Mouse (Mus musculus) midbrain, postnatal 0 days (tissue): ENCODE results near the gene Exoc4. TPM values are rescaled to one million over a fixed set of nuclear protein-coding genes. Genes with fewer than 3 reads are reported as not detected.

Source experiments
- ATAC-seq: fragments of 200-750 bp; cut with Nextera tagmentation; 2 replicates; pipeline ENCODE4 v1.8.0; 2017; ENCODE audit warnings: moderate number of reproducible peaks, mild to moderate bottlenecking, moderate TSS enrichment, moderate library complexity; ENCODE audit not compliant: low FRiP score
- DNase-seq: peaks from one replicate; pipeline ENCODE4 v3.0.0-alpha.2; 2015; ENCODE audit warnings: low spot score
- H3K27ac ChIP-seq: fragments of 300-500 bp; sonication (generic); 2 replicates; pipeline ENCODE4 v1.5.1; 2014; ENCODE audit warnings: low read depth, mild to moderate bottlenecking, low read length, mixed read lengths
- H3K27me3 ChIP-seq: fragments of 300-500 bp; sonication (generic); 2 replicates; pipeline ENCODE4 v1.6.1; 2014; ENCODE audit warnings: low read length, control low read depth, mixed read lengths; ENCODE audit not compliant: insufficient read depth
- H3K36me3 ChIP-seq: fragments of 300-500 bp; sonication (generic); 2 replicates; pipeline ENCODE4 v1.6.1; 2014; ENCODE audit warnings: low read length, control low read depth, mixed read lengths; ENCODE audit not compliant: insufficient read depth
- H3K4me1 ChIP-seq: fragments of 300-500 bp; sonication (generic); 2 replicates; pipeline ENCODE4 v1.6.1; 2014; ENCODE audit warnings: mild to moderate bottlenecking, control low read depth, antibody characterized with exemption, low read length, mixed read lengths; ENCODE audit not compliant: insufficient read depth
- H3K4me2 ChIP-seq: fragments of 300-500 bp; sonication (generic); 2 replicates; pipeline ENCODE4 v1.6.1; 2014; ENCODE audit warnings: low read depth, mild to moderate bottlenecking, low read length, mixed read lengths; ENCODE audit not compliant: poor library complexity, severe bottlenecking
- H3K4me3 ChIP-seq: fragments of 300-500 bp; sonication (generic); 2 replicates; pipeline ENCODE4 v1.5.1; 2014; ENCODE audit warnings: low read depth, mild to moderate bottlenecking, low read length, moderate library complexity
- H3K9ac ChIP-seq: fragments of 300-500 bp; sonication (generic); replicated peaks from 2 replicates; pipeline ENCODE4 v1.6.1; 2014; ENCODE audit warnings: mild to moderate bottlenecking, low read length, moderate library complexity, mixed read lengths; ENCODE audit not compliant: poor library complexity, severe bottlenecking
- H3K9me3 ChIP-seq: fragments of 300-500 bp; sonication (generic); 2 replicates; pipeline ENCODE4 v1.6.1; 2016; ENCODE audit warnings: low read length, control low read depth
- CTCF ChIP-seq: IDR thresholded peaks from 2 replicates; pipeline ENCODE4 v1.5.1; 2016; ENCODE audit warnings: antibody characterized with exemption, mild to moderate bottlenecking
- WGBS: fragments of 180-500 bp; shearing (Covaris S2); extraction: QIAGEN DNeasy Blood & Tissue Kit; methylation state at CpG from one replicate; pipeline ENCODE4 v1.1.7; 2014; 5-methylcytosine and 5-hydroxymethylcytosine counted together
- polyA plus RNA-seq: library from polyadenylated mRNA; unstranded; fragments of >200 nt; fragmentation: Nextera tagmentation; extraction: Ambion mirVana; gene quantifications from 2 replicates; pipeline ENCODE4 v1.2.1, GENCODE M21; 2015
- total RNA-seq: library from RNA; depleted of rRNA; stranded (reverse); fragments of >200 nt; gene quantifications from 2 replicates; pipeline ENCODE4 v1.2.3, GENCODE M21; 2014

Gene Exoc4
- total and polyA plus RNA-seq, 2 experiments from 2014 or later: 29.5 to 72.5 TPM

GRCm38 (mm10) chr6:33929342-33930086, 680.6 kb downstream of the Exoc4 start:
- DNase-seq: peak; percentile 92
- Histone ChIP-seq H3K9ac (no peak overlapping the region), H3K36me3 (no peaks in the 10 kb centered on the region), H3K4me3 (no peak overlapping the region), H3K27me3 (no peaks in the 10 kb centered on the region), H3K27ac (no peak overlapping the region), H3K9me3 (no peaks in the 10 kb centered on the region), H3K4me2 (no peak overlapping the region), H3K4me1 (no peaks in the 10 kb centered on the region)
- peak; percentile 68; the same call in 1 of the 2 replicates for ATAC-seq
- peak; percentile 92 for TF ChIP-seq CTCF
- WGBS: 26% methylated on average over 13 of the region's 13 CpGs

GRCm38 (mm10) chr6:33930087-33930945, 681.4 kb downstream of the Exoc4 start:
- 65% methylated on average over 8 of the region's 8 CpGs for WGBS
- Histone ChIP-seq H3K9me3 (no peaks in the 10 kb centered on the region), H3K9ac (no peak overlapping the region), H3K27ac (no peak overlapping the region), H3K4me2 (no peak overlapping the region), H3K27me3 (no peaks in the 10 kb centered on the region), H3K4me1 (no peaks in the 10 kb centered on the region), H3K4me3 (no peak overlapping the region), H3K36me3 (no peaks in the 10 kb centered on the region)
- ATAC-seq (no peak), DNase-seq (no peak)
- no peak for TF ChIP-seq CTCF

DNA sequence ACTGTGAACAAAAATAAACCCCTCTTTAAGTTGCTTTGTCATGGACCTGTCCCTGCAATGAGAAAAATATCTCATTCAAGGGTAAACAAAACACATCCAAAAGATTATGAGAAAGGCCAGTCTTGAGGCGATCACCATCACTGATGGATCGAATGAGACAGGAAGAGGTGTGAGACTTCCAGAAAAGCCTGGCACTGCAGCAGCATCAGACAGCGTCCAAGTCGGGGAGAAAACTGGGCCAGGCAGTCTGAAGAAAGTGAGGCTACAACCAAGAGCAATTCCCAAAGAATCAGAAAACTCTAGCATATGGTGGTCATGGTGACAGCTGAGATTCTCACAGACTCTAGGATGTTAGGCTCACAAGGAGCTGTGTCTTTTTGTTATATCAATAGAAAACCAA, 689.0 kb downstream of the Exoc4 start:
- no peak for TF ChIP-seq CTCF
- Histone ChIP-seq H3K27me3 (no peaks in the 10 kb centered on the region), H3K27ac (no peak overlapping the region), H3K36me3 (no peaks in the 10 kb centered on the region), H3K4me2 (no peak overlapping the region), H3K4me1 (no peaks in the 10 kb centered on the region), H3K9me3 (no peaks in the 10 kb centered on the region), H3K9ac (no peak overlapping the region), H3K4me3 (no peak overlapping the region)
- DNase-seq: no peak
- WGBS: 95% methylated on average over 4 of the region's 4 CpGs
- no peak for ATAC-seq

DNA sequence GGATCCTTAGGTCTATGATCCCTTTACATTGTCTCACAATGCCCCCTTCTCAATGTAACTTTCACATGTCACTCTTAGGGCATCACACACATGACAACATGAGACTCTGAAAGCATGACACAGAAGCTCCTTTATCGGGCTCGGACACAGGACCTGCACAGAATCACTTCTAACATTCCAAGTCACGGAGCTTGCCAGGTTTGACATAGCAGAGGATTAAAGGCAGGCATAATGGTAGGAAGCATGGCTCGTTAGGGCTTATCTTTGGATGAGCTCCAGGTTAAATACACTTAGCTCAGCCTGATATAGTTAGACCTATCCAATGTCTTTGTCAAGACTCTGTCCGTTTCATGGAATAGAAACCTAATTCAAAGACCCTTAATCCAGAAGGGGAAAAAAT, 690.3 kb downstream of the Exoc4 start:
- no peak overlapping the region for H3K4me3 ChIP-seq
- no peaks in the 10 kb centered on the region for H3K36me3 ChIP-seq
- H3K4me1 ChIP-seq: no peaks in the 10 kb centered on the region
- H3K27ac ChIP-seq: no peak overlapping the region
- ATAC-seq (no peak), DNase-seq (no peak)
- H3K9ac ChIP-seq: no peak overlapping the region
- no peak overlapping the region for H3K4me2 ChIP-seq
- H3K27me3 ChIP-seq: no peaks in the 10 kb centered on the region
- WGBS: 55% methylated on average over 5 of the region's 5 CpGs
- H3K9me3 ChIP-seq: no peaks in the 10 kb centered on the region
- no peak for TF ChIP-seq CTCF

DNA sequence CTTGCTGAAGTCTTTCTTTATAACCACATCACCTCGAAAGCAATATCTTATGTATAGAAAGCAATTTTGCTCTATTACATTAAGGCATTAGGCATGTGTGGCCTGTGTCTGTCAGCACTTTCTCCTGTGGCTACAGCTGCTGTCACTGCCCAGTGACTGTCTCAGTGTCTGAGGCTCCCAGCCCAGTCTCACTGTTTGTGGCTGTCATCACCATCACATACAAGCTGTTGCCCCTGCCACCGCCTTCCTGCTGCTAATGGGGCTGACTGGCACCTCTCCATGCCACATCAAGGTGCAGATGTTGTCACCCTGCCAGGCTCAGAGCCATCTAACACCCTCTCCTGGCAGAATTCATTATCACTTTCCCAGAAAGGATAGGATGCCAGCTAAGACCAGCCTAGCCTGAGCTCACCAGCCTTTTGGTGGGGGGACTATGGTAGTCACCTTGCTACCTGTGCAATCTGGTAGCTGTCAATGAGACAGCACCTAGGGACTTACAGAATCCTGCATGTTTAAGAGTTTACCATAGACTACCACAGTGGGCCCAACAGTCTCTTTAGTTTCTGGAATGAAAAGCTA, 698.1 kb downstream of the Exoc4 start:
- Histone ChIP-seq H3K9ac (no peak overlapping the region), H3K4me2 (no peak overlapping the region), H3K27ac (no peak overlapping the region), H3K27me3 (no peaks in the 10 kb centered on the region), H3K4me3 (no peak overlapping the region), H3K4me1 (0 out of 2 replicates have a peak, but pooled peaks cover 3% of the 10 kb centered on the region), H3K9me3 (no peaks in the 10 kb centered on the region), H3K36me3 (no peaks in the 10 kb centered on the region)
- no peak for TF ChIP-seq CTCF
- ATAC-seq (no peak), DNase-seq (peak; percentile 69)
- WGBS: 65% methylated on average over 2 of the region's 2 CpGs
